Mouse (Mus musculus): ENCODE measurements around the gene As3mt.

GRCm38 (mm10) chr19:46679720-46680383 lies 27.4 kb upstream of the As3mt start:
- TF ChIP-seq CTCF (IDR thresholded peaks at IDR 0.05; ENCODE audit: control insufficient read depth, insufficient read depth, insufficient read length) (no peak), MYOD1 (IDR thresholded peaks at IDR 0.05; ENCODE audit: control insufficient read depth, insufficient read length, low read depth) (no peak), CEBPB (IDR thresholded peaks at IDR 0.05; ENCODE audit: low read depth) (no peak)
